Mouse (Mus musculus): ENCODE measurements around the gene Rai14. TPM values are rescaled to one million over a fixed set of nuclear protein-coding genes. Genes with fewer than 3 reads are reported as not detected.
"Not testable (repeated sequence)": the region's sequence is repeated elsewhere in the genome, so short reads cannot be mapped to it uniquely, and the experiment has no call there.

Rai14 gene
- polyA plus RNA-seq, 1 experiment from 2014 or later: 4.8 TPM

DNA sequence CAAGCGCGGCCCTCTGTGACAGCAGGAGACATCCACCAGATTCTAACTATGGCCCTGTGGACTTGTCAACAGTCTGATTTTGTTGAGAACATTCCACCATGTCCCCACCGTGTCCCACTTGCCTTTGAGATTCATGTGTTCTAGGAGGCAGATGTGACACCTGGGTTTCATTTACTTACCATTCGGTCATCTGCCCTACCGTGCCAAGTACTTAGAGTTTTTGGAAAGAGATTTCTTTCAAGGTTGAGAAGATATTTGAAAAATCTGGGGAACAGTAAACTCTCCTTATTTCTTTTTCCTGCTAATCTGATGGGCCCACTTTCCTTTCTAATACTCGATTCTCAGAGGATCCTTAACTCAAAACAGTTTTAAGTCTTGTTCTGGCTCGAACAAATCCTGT is 178.5 kb downstream of the Rai14 start:
- Histone ChIP-seq H3K4me3 (ENCODE audit: low read depth, low read length) (no peak overlapping the region), H3K27ac (ENCODE audit: low read depth) (no peak overlapping the region), H3K9me3 (ENCODE audit: low read length) (no peaks in the 10 kb centered on the region), H3K4me2 (ENCODE audit: low read depth, low read length) (no peak overlapping the region), H3K27me3 (ENCODE audit: insufficient read depth, low read length) (no peaks in the 10 kb centered on the region), H3K36me3 (replicated peaks; ENCODE audit: insufficient read depth, low read length) (no peaks in the 10 kb centered on the region), H3K9ac (replicated peaks) (no peak overlapping the region), H3K4me1 (ENCODE audit: insufficient read depth) (no peaks in the 10 kb centered on the region)
- 74% methylated on average over 7 of the region's 7 CpGs for WGBS (ENCODE audit: insufficient replicate concordance)
- TF ChIP-seq CTCF (IDR thresholded peaks at IDR 0.05; ENCODE audit: low read depth) (no peak), EP300 (IDR thresholded peaks at IDR 0.05; ENCODE audit: low read depth) (no peak)
- DNase-seq (no peak), ATAC-seq (no peak)

DNA sequence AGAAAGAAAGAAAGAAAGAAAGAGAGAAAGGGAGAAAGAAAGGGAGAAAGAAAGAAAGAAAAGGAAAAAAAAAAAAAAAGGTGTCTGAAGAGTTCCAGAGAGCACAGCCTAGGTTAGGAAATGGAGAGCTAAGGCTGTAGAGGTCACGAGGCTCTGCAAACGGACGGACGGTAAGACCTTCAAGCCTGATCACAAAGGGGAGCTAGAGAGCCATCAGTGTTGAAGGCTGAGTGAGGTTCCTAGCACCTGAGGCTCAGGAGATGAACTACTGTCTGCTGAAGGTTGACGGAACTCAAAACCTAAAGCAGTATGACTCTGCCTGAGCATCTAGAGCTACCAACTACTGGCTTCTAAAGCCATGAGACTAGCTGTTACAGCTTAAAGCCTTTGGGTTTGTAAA is 179.8 kb downstream of the Rai14 start:
- ATAC-seq (no peak), DNase-seq (no peak)
- Histone ChIP-seq H3K4me2 (ENCODE audit: low read depth, low read length) (no peak overlapping the region), H3K36me3 (replicated peaks; ENCODE audit: insufficient read depth, low read length) (no peaks in the 10 kb centered on the region), H3K27ac (ENCODE audit: low read depth) (no peak overlapping the region), H3K4me3 (ENCODE audit: low read depth, low read length) (no peak overlapping the region), H3K4me1 (ENCODE audit: insufficient read depth) (no peaks in the 10 kb centered on the region), H3K9ac (replicated peaks) (no peak overlapping the region), H3K9me3 (ENCODE audit: low read length) (no peaks in the 10 kb centered on the region), H3K27me3 (ENCODE audit: insufficient read depth, low read length) (no peaks in the 10 kb centered on the region)
- 66% methylated on average over 5 of the region's 5 CpGs for WGBS (ENCODE audit: insufficient replicate concordance)
- no peak for TF ChIP-seq CTCF (IDR thresholded peaks at IDR 0.05; ENCODE audit: low read depth)
- no peak for TF ChIP-seq EP300 (IDR thresholded peaks at IDR 0.05; ENCODE audit: low read depth)

DNA sequence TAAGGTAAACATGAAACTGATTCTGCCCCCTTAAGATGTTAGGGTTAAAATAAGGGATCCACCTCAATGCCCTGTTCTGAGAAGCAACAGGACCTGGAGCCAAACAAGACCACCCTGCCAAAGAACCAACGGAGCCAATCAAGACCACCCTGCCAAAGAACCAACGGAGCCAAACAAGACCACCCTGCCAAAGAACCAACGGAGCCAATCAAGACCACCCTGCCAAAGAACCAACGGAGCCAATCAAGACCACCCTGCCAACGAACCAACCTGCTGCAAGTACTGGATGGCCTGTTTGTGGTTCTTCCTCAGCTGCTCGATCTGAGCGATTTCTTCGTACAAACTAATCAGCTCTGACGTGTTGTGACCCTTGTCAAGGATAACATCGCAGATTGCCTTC is 181.1 kb downstream of the Rai14 start:
- H3K9me3 ChIP-seq (ENCODE audit: low read length); H3K9ac ChIP-seq (replicated peaks); DNase-seq; ATAC-seq; H3K4me3 ChIP-seq (ENCODE audit: low read depth, low read length); H3K36me3 ChIP-seq (replicated peaks; ENCODE audit: insufficient read depth, low read length); H3K4me2 ChIP-seq (ENCODE audit: low read depth, low read length); H3K27me3 ChIP-seq (ENCODE audit: insufficient read depth, low read length); H3K27ac ChIP-seq (ENCODE audit: low read depth); H3K4me1 ChIP-seq (ENCODE audit: insufficient read depth): not testable (repeated sequence)
- 84% methylated on average over 10 of the region's 10 CpGs for WGBS (ENCODE audit: insufficient replicate concordance)

DNA sequence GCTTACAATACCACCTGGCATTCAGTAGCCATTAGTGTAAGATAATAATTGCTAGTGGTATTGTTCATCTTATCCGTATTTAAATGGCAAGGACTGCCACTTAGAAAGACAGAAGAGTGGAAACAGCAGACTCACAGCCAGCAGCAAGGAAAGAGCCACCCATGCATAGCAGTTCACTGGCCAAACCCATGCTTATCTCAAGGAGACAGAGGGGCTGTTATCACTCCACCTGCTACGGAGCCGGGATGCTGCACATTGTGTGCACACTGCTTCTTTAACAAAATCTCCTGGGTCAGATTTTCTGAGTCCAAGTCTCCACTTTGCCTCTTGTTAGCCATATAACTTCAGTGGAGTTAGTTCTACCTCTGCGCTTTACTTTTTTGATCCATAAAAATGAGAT is 183.1 kb downstream of the Rai14 start:
- 50% methylated on average over 4 of the region's 4 CpGs for WGBS (ENCODE audit: insufficient replicate concordance)
- Histone ChIP-seq H3K27me3 (ENCODE audit: insufficient read depth, low read length) (no peaks in the 10 kb centered on the region), H3K4me1 (ENCODE audit: insufficient read depth) (no peaks in the 10 kb centered on the region), H3K36me3 (replicated peaks; ENCODE audit: insufficient read depth, low read length) (no peaks in the 10 kb centered on the region), H3K9ac (replicated peaks) (no peak overlapping the region), H3K4me3 (ENCODE audit: low read depth, low read length) (no peak overlapping the region), H3K4me2 (ENCODE audit: low read depth, low read length) (no peak overlapping the region), H3K9me3 (ENCODE audit: low read length) (no peaks in the 10 kb centered on the region), H3K27ac (ENCODE audit: low read depth) (no peak overlapping the region)
- ATAC-seq (no peak), DNase-seq (no peak)
- no peak for TF ChIP-seq CTCF (IDR thresholded peaks at IDR 0.05; ENCODE audit: low read depth)
- no peak for TF ChIP-seq EP300 (IDR thresholded peaks at IDR 0.05; ENCODE audit: low read depth)

DNA sequence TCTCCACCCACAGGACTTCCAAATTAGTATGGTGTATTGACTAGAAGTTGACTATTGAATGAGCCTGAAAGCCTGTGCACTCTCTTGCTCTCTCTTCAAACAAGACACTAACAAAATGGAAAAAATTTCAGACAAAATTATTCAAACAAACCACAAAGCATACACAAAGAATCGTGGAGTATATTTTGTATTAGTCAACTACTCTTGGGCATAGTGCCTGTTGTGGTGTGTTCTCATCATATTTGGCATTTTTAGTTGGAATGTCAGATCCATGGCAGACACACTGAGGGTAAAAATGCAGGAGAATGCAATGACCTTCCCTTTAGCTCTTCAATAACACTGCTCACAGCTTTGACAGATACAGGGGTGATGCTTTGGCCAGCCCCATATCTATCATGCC is 188.5 kb downstream of the Rai14 start:
- no peaks in the 10 kb centered on the region for H3K9me3 ChIP-seq (ENCODE audit: low read length)
- no peak for DNase-seq
- 61% methylated on average over 1 of the region's 1 CpGs for WGBS (ENCODE audit: insufficient replicate concordance)
- no peak overlapping the region for H3K27ac ChIP-seq (ENCODE audit: low read depth)
- no peak overlapping the region for H3K9ac ChIP-seq (replicated peaks)
- no peaks in the 10 kb centered on the region for H3K36me3 ChIP-seq (replicated peaks; ENCODE audit: insufficient read depth, low read length)
- H3K4me2 ChIP-seq (ENCODE audit: low read depth, low read length): no peak overlapping the region
- no peak overlapping the region for H3K4me3 ChIP-seq (ENCODE audit: low read depth, low read length)
- H3K27me3 ChIP-seq (ENCODE audit: insufficient read depth, low read length): no peaks in the 10 kb centered on the region
- no peak for ATAC-seq
- H3K4me1 ChIP-seq (ENCODE audit: insufficient read depth): no peaks in the 10 kb centered on the region
- TF ChIP-seq CTCF (IDR thresholded peaks at IDR 0.05; ENCODE audit: low read depth) (no peak), EP300 (IDR thresholded peaks at IDR 0.05; ENCODE audit: low read depth) (no peak)

Other genes starting within 250 kb of the Rai14 start
- gene Dnajc21, start 244.1 kb downstream of the Rai14 start, polyA plus RNA-seq (2015; fragmentation: Nextera tagmentation; extraction: Ambion mirVana): 8.0 and 9.4 TPM in 2 replicates
- gene Brix1, start 228.7 kb downstream of the Rai14 start, polyA plus RNA-seq (2015; fragmentation: Nextera tagmentation; extraction: Ambion mirVana): 57.9 and 60.7 TPM in 2 replicates
- gene Rad1, start 228.6 kb downstream of the Rai14 start, polyA plus RNA-seq (2015; fragmentation: Nextera tagmentation; extraction: Ambion mirVana): 10.2 and 11.9 TPM in 2 replicates
- gene Ttc23l, start 156.0 kb downstream of the Rai14 start, polyA plus RNA-seq (2015; fragmentation: Nextera tagmentation; extraction: Ambion mirVana): not detected in 2 replicates
- 0.14 and 0.30 TPM in 2 replicates for gene C1qtnf3, start 237.7 kb upstream of the Rai14 start, polyA plus RNA-seq (2015; fragmentation: Nextera tagmentation; extraction: Ambion mirVana)

Data from liver, postnatal 0 days (tissue).